Mouse (Mus musculus) stomach, embryonic 15.5 days (tissue): ENCODE results near the gene Adcy2. TPM values are rescaled to one million over a fixed set of nuclear protein-coding genes. Genes with fewer than 3 reads are reported as not detected.

Experiments used
- ATAC-seq: fragments of 200-750 bp; cut with Nextera tagmentation; 2 replicates; pipeline ENCODE4 v1.8.0; 2017; ENCODE audit warnings: low read depth, moderate number of reproducible peaks, moderate TSS enrichment; ENCODE audit not compliant: insufficient read depth, low FRiP score
- H3K27ac ChIP-seq: fragments of 300-500 bp; sonication (generic); 2 replicates; pipeline ENCODE4 v1.5.1; 2015; ENCODE audit warnings: mild to moderate bottlenecking, inconsistent platforms
- H3K27me3 ChIP-seq: fragments of 300-500 bp; sonication (generic); replicated peaks from 2 replicates; pipeline ENCODE4 v1.6.1; 2015; ENCODE audit warnings: inconsistent platforms
- H3K36me3 ChIP-seq: fragments of 300-500 bp; sonication (generic); 2 replicates; pipeline ENCODE4 v1.6.1; 2015; ENCODE audit warnings: inconsistent platforms
- H3K4me1 ChIP-seq: fragments of 300-500 bp; sonication (generic); 2 replicates; pipeline ENCODE4 v1.6.1; 2015; ENCODE audit warnings: inconsistent platforms
- H3K4me2 ChIP-seq: fragments of 300-500 bp; sonication (generic); 2 replicates; pipeline ENCODE4 v1.6.1; 2015; ENCODE audit warnings: mild to moderate bottlenecking, inconsistent platforms
- H3K4me3 ChIP-seq: fragments of 300-500 bp; sonication (generic); replicated peaks from 2 replicates; pipeline ENCODE4 v1.5.1; 2015; ENCODE audit warnings: inconsistent platforms
- H3K9ac ChIP-seq: fragments of 300-500 bp; sonication (generic); 2 replicates; pipeline ENCODE4 v1.6.1; 2015; ENCODE audit warnings: inconsistent platforms
- H3K9me3 ChIP-seq: fragments of 300-500 bp; sonication (generic); 2 replicates; pipeline ENCODE4 v1.6.1; 2016; ENCODE audit warnings: inconsistent platforms
- WGBS: fragments of 180-500 bp; shearing (Covaris S2); methylation state at CpG from one replicate; pipeline ENCODE4 v1.1.7; 2015; 5-methylcytosine and 5-hydroxymethylcytosine counted together
- polyA plus RNA-seq: library from polyadenylated mRNA; unstranded; fragments of >200 nt; fragmentation: Nextera tagmentation; extraction: Ambion mirVana; gene quantifications from 2 replicates; pipeline ENCODE4 v1.2.1, GENCODE M21; 2015

Adcy2 gene
- polyA plus RNA-seq, 1 experiment from 2014 or later, result 4.6 TPM

DNA sequence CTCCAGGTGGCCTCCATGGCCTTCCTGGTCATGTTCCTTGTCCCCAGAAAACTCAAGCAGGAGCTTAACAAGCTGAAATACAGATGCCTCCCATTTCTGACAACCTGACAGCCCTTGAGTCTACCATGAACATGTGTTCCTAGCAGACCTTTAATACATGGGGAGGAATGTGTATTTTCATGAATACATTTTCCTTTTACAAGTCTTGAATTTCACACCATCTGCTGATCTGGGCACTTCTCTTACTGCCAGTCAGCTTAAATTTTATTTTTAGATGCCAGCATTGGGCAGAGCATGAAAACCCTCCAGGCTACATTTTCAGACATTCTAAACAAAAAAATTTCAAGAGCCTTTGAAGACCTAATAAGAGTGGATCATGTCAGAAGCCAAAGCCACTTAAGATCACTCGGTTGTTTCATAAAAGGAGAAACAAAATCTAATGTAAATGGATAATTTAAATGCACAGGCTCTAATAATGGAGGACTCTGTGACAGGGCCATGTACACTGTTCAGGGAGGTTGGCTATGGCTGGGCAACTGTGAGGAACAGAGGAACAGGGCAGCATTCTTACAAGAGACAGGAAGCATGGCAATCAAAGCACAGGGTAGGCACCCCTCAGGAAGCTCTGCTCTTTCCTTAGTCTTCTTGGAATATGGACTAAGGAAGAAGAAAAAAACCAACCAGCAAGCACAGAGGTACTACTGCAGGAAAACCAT is 131.2 kb downstream of the Adcy2 start:
- H3K4me3 ChIP-seq, result no peak overlapping the region
- H3K9ac ChIP-seq, result no peak overlapping the region
- no peaks in the 10 kb centered on the region for H3K36me3 ChIP-seq
- 71% methylated on average over 1 of the region's 1 CpGs for WGBS
- H3K27me3 ChIP-seq, result no peaks in the 10 kb centered on the region
- no peak overlapping the region for H3K27ac ChIP-seq
- no peaks in the 10 kb centered on the region for H3K9me3 ChIP-seq
- no peak overlapping the region for H3K4me2 ChIP-seq
- ATAC-seq, result no peak
- H3K4me1 ChIP-seq, result no peaks in the 10 kb centered on the region

DNA sequence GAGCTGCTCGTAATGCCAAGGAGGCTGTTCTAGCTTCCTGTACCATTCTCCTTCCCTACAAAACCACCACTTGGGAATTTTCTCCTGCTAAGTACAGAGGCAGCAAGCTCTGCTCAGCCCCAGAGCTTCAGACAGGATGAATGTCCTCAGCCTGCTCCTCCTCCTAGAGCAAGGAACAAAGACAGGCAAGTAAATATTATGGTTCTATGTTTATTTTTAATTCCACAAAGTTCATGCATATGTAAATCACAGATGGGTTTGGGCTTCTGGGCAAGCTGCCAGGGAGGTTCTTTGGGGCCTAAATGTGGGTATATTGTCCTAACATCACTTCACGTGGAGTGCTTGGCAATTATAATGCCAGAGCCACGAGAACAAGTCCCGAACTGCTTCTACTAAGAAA is 139.3 kb downstream of the Adcy2 start:
- peaks cover 6% of the 10 kb centered on the region; the same call in 1 of the 2 replicates for H3K4me1 ChIP-seq
- H3K9me3 ChIP-seq, result no peaks in the 10 kb centered on the region
- no peak overlapping the region for H3K4me2 ChIP-seq
- no peaks in the 10 kb centered on the region for H3K27me3 ChIP-seq
- H3K4me3 ChIP-seq, result no peak overlapping the region
- 37% methylated on average over 4 of the region's 4 CpGs for WGBS
- no peaks in the 10 kb centered on the region for H3K36me3 ChIP-seq
- H3K27ac ChIP-seq, result no peak overlapping the region
- no peak overlapping the region for H3K9ac ChIP-seq
- ATAC-seq, result no peak

GRCm38 (mm10) chr13:68848265-68848664 is 151.1 kb downstream of the Adcy2 start:
- no peak for ATAC-seq
- Histone ChIP-seq H3K4me2 (no peak overlapping the region), H3K4me1 (no peaks in the 10 kb centered on the region), H3K36me3 (no peaks in the 10 kb centered on the region), H3K9ac (no peak overlapping the region), H3K9me3 (no peaks in the 10 kb centered on the region), H3K27me3 (no peaks in the 10 kb centered on the region), H3K27ac (no peak overlapping the region), H3K4me3 (no peak overlapping the region)
- 69% methylated on average over 3 of the region's 3 CpGs for WGBS

DNA sequence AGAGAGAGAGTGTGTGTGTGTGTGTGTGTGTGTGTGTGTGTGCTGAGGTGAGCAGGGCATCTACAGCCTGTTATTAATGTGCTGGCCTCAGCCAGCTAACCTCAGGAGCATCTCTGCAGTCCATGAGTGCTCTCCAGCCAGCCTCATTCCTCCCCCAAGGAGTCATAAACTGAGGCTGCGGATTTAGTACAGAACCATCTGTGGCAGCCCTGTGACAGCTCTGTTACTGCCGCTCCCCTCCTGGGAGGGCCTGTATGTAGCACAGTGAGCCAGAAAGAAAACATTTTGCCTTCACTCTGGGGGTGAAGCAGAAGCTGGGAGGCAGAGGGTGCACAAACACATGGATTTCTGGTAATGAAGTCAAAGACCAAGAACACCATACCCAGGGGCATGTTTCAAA is 159.8 kb downstream of the Adcy2 start:
- Histone ChIP-seq H3K9ac (no peak overlapping the region), H3K27me3 (no peaks in the 10 kb centered on the region), H3K27ac (no peak overlapping the region), H3K36me3 (no peaks in the 10 kb centered on the region), H3K4me3 (no peak overlapping the region), H3K9me3 (no peaks in the 10 kb centered on the region), H3K4me2 (no peak overlapping the region), H3K4me1 (0 out of 2 replicates have a peak, but pooled peaks cover 3% of the 10 kb centered on the region)
- ATAC-seq, result no peak
- WGBS, result 52% methylated on average over 2 of the region's 2 CpGs

GRCm38 (mm10) chr13:68836183-68836582 is 163.2 kb downstream of the Adcy2 start:
- no peak for ATAC-seq
- Histone ChIP-seq H3K4me1 (0 out of 2 replicates have a peak, but pooled peaks cover 3% of the 10 kb centered on the region), H3K9ac (no peak overlapping the region), H3K27ac (no peak overlapping the region), H3K4me2 (no peak overlapping the region), H3K4me3 (no peak overlapping the region), H3K27me3 (no peaks in the 10 kb centered on the region), H3K9me3 (no peaks in the 10 kb centered on the region), H3K36me3 (no peaks in the 10 kb centered on the region)

GRCm38 (mm10) chr13:68835424-68836045 is 163.8 kb downstream of the Adcy2 start:
- no peak overlapping the region for H3K9ac ChIP-seq
- no peak overlapping the region for H3K4me3 ChIP-seq
- H3K36me3 ChIP-seq, result no peaks in the 10 kb centered on the region
- H3K27ac ChIP-seq, result no peak overlapping the region
- 0 out of 2 replicates have a peak, but pooled peaks cover 3% of the 10 kb centered on the region for H3K4me1 ChIP-seq
- no peaks in the 10 kb centered on the region for H3K27me3 ChIP-seq
- WGBS, result 57% methylated on average over 8 of the region's 8 CpGs
- no peaks in the 10 kb centered on the region for H3K9me3 ChIP-seq
- ATAC-seq, result no peak
- no peak overlapping the region for H3K4me2 ChIP-seq

DNA sequence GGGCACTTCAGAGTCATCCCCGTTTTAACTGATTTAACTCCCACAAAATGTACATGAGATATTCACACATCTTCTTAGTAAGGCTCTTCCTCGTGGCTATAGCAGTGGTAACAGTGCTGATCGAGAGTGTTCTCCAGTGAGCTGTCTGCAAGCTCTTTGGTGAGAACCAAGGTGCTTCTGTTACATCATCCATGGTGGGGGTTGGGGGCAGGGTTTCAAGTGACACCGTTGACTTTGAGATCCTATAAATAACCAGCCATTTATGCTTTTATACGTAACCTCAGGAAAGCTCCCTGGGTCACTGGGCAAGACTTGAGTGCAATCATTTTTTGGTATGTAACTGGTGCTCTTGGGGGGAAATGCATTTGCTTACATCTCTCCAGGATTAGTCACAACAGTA is 167.2 kb downstream of the Adcy2 start:
- Histone ChIP-seq H3K27me3 (no peaks in the 10 kb centered on the region), H3K36me3 (no peaks in the 10 kb centered on the region), H3K9me3 (no peaks in the 10 kb centered on the region), H3K9ac (no peak overlapping the region), H3K27ac (no peak overlapping the region), H3K4me1 (0 out of 2 replicates have a peak, but pooled peaks cover 3% of the 10 kb centered on the region), H3K4me2 (no peak overlapping the region), H3K4me3 (no peak overlapping the region)
- 65% methylated on average over 5 of the region's 5 CpGs for WGBS
- ATAC-seq, result no peak

GRCm38 (mm10) chr13:68830030-68830759 is 169.1 kb downstream of the Adcy2 start:
- Histone ChIP-seq H3K4me2 (no peak overlapping the region), H3K9me3 (no peaks in the 10 kb centered on the region), H3K9ac (no peak overlapping the region), H3K27me3 (no peaks in the 10 kb centered on the region), H3K36me3 (no peaks in the 10 kb centered on the region), H3K27ac (no peak overlapping the region), H3K4me1 (no peaks in the 10 kb centered on the region), H3K4me3 (no peak overlapping the region)
- WGBS, result 83% methylated on average over 6 of the region's 6 CpGs
- ATAC-seq, result no peak

DNA sequence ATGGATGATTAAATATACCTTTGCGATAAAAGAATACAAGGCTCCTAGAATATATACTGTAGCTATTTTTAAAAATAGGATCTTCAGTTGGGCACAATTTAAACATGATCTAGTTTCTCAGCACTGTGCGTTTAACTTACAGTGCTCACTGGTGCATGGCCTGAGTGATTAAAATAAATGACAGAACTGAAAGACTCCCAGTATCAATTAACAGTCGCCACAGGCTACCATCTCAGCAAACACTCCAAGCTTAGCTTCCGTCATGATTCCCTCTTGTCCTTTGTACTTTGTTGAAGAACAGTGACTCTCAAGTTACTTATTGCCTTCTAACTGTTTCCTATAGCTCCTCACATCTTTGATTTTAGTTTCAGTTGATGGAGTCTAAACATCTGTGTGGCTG is 170.9 kb downstream of the Adcy2 start:
- H3K4me2 ChIP-seq, result no peak overlapping the region
- H3K9ac ChIP-seq, result no peak overlapping the region
- ATAC-seq, result no peak
- H3K27me3 ChIP-seq, result no peaks in the 10 kb centered on the region
- H3K27ac ChIP-seq, result no peak overlapping the region
- no peaks in the 10 kb centered on the region for H3K36me3 ChIP-seq
- no peak overlapping the region for H3K4me3 ChIP-seq
- no peaks in the 10 kb centered on the region for H3K4me1 ChIP-seq
- H3K9me3 ChIP-seq, result no peaks in the 10 kb centered on the region
- WGBS, result 79% methylated on average over 4 of the region's 4 CpGs

DNA sequence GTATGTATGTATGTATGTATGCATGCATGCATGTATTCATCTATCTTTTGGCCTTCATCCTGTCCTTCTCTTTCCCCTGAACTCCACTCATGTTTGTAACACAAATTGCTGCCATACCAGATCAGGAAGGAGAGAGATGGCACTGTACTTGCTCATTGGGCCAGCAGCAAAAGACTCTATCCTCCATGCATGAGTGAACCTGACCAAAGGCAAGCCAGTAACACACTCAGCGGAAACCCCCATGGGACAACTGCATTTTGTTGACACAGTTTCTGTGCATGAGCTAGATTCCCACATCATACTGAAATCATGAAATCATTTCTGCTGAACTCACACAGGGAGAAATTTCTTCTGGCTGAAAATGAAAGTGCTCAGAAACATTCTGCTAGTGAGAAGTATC is 172.9 kb downstream of the Adcy2 start:
- Histone ChIP-seq H3K27me3 (no peaks in the 10 kb centered on the region), H3K27ac (no peak overlapping the region), H3K4me2 (no peak overlapping the region), H3K4me1 (no peaks in the 10 kb centered on the region), H3K4me3 (no peak overlapping the region), H3K9me3 (no peaks in the 10 kb centered on the region), H3K9ac (no peak overlapping the region), H3K36me3 (no peaks in the 10 kb centered on the region)
- no peak for ATAC-seq
- WGBS, result 92% methylated on average over 1 of the region's 1 CpGs

DNA sequence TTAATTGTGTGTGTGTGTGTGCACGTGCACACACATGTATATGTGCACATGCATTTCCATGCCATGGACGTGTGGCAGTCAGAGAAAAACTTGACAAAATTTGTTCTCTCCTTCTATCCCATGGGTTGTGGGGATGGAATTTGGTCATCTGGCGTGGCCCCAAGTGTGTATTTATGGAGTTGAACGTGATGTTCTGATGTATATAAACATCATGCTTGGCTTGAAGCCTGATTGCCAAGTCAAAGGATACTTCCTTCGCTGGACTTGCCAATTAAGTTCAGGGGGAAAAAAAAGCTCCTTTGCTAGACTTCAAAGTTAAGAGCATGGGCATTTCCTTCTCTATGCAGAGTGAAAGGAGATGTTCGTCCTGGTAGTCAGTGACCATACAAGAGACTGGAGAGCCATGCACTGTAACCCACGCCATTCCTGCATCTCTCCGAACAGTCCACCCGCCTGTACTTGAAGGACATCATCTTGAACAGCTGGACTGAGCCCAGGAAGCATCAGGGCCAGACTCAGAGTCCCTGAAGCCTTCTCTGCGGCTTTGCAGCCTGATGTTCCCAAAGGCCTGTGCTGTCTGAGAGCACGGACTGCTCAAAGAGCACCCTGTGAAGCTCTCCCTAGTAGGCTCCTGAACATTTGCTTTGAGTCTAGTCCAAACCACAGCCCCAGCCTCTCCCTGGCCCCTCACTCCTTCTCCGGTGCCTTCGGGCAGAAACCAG is 178.3 kb downstream of the Adcy2 start:
- Histone ChIP-seq H3K9ac (no peak overlapping the region), H3K27ac (peak overlapping the region; percentile 37; the same call in 1 of the 2 replicates), H3K4me2 (no peak overlapping the region), H3K4me3 (no peak overlapping the region), H3K36me3 (no peaks in the 10 kb centered on the region), H3K27me3 (no peaks in the 10 kb centered on the region), H3K9me3 (no peaks in the 10 kb centered on the region), H3K4me1 (no peaks in the 10 kb centered on the region)
- WGBS, result 64% methylated on average over 13 of the region's 13 CpGs
- ATAC-seq, result peak; percentile 50; the same call in 1 of the 2 replicates
